Mouse (Mus musculus) common myeloid progenitor, adult 5-6 weeks (primary cell): Measurements from ENCODE around the gene Gjc3. TPM values are rescaled to one million over a fixed set of nuclear protein-coding genes. Genes with fewer than 3 reads are reported as not detected.
A peak's percentile ranks its signal among the peaks of the same experiment; 100 is the strongest.
"Not testable (repeated sequence)": the region's sequence is repeated elsewhere in the genome, so short reads cannot be mapped to it uniquely, and the experiment has no call there.

Source experiments
- ATAC-seq: replicated peaks from 2 replicates; pipeline ENCODE4 v1.8.0; 2016; ENCODE audit warnings: low read depth, mild to moderate bottlenecking, moderate TSS enrichment, inconsistent platforms; ENCODE audit not compliant: poor library complexity, severe bottlenecking
- total RNA-seq: library from RNA; stranded (forward); fragments of 200-1000, 187-1606 nt; gene quantifications from 2 replicates; pipeline ENCODE4 v1.2.3, GENCODE M21; 2017

Gene Gjc3
- not detected in 2 replicates for total RNA-seq

- ATAC-seq, result no peak
These were observed at the start of gene Gjc3 for GRCm38 (mm10) chr5:137962945-137963344. Gene Gjc3, minus strand, starts transcription at chr5:137963098.

GRCm38 (mm10) chr5:138012382-138012781 lies 49.5 kb upstream of the Gjc3 start:
- no peak for ATAC-seq

- no peak for ATAC-seq
These were observed 46.5 kb upstream of the Gjc3 start for GRCm38 (mm10) chr5:138009437-138009836.

GRCm38 (mm10) chr5:137986351-137986750 lies 23.5 kb upstream of the Gjc3 start:
- no peak for ATAC-seq

- no peak for ATAC-seq
These were observed 18.4 kb upstream of the Gjc3 start, which contains the start of gene Azgp1 for GRCm38 (mm10) chr5:137981300-137981699. Gene Azgp1, plus strand, starts transcription at chr5:137981520.

DNA sequence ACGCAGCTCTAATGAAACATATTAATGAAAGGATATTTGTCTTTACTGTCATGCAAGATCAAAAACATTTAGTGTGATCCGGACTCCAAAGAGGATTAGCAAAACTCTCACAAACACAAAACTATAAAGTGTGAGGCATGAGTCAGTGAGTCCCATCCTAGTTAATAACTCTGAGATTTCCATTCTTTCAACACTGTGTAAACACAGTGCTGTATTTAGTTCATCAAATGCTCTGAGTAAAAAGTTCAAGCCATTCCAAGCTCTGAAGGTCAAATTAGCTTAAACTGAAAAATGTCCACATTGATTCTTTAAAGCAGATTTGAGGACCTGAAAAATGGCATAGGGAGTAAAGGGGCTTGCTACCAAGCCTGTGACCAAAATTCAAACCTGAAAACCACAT lies 16.2 kb upstream of the Gjc3 start:
- no peak for ATAC-seq

DNA sequence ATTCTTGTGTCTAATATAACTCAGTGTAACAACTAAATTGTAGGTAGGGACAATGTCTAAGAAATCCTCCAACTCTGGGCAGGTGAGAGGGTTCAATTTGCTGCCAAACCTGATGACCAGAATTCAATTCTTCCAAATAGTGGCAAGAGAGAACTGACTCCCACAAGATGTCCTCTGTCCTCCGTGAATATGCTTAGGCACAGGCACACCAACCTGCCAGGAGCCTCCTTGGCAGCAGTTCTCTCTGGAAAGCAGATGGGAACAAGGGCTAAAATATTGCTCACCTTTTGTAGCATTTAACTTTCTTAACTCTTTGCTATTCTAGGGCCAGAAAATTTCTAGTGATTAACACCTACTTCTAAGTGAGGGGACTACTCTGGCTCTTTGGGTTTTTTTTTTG lies 14.4 kb upstream of the Gjc3 start:
- ATAC-seq, result no peak

DNA sequence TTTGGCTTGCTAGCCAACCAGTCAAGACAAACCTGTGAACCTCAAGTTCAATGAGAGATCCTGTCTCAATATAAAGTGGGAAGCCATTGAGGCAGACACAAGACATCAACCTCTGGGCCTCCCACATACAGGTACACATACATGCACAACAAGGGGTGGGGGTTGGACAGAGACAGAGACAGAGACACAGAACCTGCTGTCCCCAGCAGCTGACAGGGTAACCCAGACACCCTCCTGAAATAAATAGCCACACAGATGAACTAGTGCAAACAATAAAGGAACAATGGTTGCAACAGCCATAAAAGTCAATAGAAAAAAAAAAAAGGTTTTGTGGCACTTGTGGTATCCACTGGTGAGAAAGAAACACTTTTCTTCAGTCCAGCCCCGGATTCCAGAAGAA lies 12.5 kb upstream of the Gjc3 start:
- ATAC-seq, result no peak

GRCm38 (mm10) chr5:137974724-137975123 lies 11.8 kb upstream of the Gjc3 start:
- no peak for ATAC-seq

DNA sequence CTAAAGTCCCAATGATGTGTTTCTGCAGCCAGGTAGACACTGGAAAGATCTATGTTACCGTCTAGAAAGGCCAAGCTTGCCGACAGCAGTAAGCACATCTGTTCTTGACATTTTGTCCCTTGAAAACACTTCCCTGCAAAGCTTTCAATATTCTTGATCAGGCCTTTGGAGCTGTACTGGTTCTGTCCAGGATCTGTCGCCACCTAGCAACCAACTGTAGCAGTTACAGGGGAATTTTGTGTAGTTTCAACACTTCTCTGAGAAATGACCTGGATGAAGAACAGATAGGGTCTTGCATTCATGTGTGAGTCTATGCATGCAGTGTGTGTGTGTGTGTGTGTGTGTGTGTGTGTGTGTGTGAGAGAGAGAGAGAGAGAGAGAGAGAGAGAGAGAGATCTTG lies 10.8 kb upstream of the Gjc3 start:
- 0 out of 2 replicates have a peak, but pooled peaks have one; percentile 32 for ATAC-seq

DNA sequence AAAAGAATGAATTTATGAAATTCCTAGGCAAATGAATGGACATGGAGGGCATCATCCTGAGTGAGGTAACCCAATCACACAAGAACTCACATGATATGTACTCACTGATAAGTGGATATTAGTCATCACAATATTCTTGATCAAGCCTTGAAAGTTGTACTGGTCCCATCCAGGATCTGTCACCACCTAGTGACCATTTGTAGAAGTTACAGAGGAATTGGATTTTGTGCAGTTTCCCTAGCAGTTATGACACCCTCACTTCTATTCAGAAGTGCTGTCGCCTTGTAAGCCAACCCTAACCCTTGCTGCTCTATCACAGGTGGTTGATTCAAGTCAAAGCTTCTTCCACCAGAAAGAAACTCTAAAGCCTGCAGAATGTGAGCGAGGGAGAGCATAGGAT lies 10.3 kb upstream of the Gjc3 start:
- ATAC-seq, result peak; percentile 68; the same call in 1 of the 2 replicates

GRCm38 (mm10) chr5:137966492-137966891 lies 3.6 kb upstream of the Gjc3 start:
- ATAC-seq, result no peak

DNA sequence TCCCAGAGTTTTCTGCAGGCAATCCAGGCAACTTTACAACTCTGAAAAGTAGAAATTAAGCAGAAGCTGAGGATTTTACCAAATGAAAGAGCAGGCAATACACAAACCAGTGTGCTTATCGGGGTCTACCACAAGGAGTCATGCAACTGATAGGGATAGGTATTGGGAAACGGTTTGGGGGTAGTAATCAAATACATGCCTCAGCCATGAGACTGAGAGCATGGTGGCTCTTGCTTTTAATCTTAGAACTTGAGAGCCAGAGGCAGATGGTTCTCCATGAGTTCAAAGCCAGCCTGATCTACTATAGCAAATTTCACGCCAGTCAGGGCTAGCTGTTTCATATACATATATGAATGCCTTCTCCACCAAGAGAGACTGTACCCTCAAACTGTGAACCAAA lies 6.5 kb downstream of the Gjc3 start:
- ATAC-seq, result no peak

DNA sequence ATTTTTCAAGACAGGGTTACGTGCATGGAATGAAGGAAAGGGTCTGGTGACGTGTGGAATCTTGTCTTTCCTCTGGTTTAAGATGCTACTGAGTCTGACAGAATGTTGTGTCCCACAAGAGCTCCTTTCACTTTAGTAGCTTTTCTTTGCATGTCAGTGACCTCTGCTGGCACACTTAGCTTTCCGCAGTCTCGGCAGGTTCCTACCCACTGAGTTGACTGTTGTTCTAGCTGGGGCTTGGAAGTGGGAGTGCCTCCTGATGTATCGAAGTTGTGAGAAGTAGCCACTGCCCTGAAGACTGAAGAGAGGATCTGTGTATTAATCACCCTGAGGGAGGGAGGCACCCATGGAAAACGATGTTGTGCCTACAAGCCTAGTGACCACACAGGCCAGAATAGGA lies 11.7 kb downstream of the Gjc3 start:
- no peak for ATAC-seq

GRCm38 (mm10) chr5:137947303-137947702 lies 15.6 kb downstream of the Gjc3 start:
- no peak for ATAC-seq

DNA sequence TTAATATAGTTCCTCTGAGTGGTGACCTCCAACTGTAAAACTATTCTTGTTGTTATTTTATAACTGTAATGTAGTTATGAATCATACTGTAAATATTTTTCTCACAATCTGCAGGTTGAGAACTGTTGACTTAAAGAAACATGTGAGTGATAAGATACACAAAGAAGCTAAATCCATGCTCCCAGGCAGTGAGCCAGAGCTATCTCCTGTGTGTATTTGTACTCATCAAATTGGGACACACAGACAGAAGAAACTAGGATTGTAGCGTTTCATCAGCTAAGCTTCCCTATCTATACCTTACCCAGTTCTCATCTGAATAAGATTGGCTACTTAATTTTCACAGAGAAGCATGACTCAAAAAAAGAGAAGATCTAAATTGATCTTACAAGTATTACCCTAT lies 19.8 kb downstream of the Gjc3 start:
- ATAC-seq, result no peak

DNA sequence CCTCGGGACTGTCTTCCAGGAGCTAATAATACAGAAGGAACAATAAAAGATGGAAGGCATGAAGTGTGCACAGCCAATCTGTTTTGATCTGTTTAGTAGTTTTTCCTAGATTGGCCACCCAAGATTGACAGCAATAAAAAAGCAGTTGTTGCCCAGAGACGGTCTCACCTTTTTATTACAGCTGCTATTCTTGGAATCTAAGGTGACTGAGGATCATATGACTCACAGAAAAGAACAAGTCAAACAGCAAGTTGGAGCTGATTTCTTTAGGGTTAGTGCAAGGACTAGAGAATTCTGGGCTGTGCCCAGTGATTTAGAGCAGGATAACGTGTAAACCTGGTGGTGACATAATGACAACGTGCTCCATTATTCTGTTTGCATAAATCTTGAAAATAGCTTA lies 21.9 kb downstream of the Gjc3 start:
- no peak for ATAC-seq

DNA sequence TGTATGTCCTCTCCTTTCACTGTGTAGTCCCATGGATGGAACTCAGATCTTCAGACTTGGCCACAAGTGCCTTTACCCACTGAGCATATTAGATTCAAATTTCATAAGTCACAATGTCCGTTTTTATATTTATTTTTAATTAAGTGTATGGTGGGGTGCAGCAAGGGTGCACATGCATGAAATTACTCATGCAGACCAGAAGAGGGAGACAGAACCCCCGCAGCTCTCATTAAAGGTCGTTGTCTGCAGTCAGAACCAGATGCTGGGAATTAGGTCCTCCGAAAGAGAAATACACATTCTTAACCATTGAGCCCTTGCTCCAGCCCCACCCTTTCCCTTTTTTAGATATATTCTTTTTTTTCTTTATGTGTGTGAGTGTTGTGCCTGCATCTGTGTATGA lies 25.7 kb downstream of the Gjc3 start:
- ATAC-seq, result 0 out of 2 replicates have a peak, but pooled peaks have one; percentile 32

DNA sequence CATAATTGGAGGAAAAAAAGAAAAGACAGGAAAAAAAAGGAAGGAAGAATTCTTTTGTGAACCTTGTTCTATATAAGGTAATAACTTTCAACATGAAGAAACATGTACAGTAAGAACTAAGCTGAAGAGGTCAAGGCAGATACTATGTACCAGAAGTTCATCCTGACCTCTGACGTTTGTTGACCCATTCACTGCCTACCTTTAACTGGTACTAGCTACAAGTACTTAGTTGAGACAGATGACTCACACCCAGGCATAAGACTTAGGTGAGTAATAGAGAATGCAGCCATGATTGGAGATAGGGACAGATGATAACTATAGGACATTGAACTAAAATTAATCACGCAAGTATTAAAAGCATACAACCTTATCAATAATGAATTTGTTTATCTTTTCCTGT lies 26.4 kb downstream of the Gjc3 start:
- ATAC-seq, result no peak

DNA sequence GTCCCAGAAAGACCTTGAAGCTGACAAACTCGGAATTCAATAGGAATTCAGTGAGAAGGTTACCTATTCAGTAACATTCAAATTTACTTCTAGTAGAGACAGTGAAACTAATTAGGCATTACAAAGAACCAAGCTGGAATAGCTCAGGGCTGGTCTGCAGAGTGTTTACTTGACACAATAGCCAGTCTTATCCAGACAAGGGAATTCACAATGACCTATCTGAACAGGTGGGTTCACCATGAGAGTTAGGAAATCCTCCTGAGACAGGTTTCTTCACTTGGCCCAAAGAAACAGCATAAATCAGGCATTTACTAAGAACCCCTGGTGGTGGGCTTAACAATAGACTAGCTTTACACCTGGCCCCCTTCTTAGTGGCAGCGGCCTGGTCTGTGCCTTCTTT lies 29.0 kb downstream of the Gjc3 start:
- not testable (repeated sequence) for ATAC-seq

GRCm38 (mm10) chr5:137928439-137928838 lies 34.5 kb downstream of the Gjc3 start:
- no peak for ATAC-seq

DNA sequence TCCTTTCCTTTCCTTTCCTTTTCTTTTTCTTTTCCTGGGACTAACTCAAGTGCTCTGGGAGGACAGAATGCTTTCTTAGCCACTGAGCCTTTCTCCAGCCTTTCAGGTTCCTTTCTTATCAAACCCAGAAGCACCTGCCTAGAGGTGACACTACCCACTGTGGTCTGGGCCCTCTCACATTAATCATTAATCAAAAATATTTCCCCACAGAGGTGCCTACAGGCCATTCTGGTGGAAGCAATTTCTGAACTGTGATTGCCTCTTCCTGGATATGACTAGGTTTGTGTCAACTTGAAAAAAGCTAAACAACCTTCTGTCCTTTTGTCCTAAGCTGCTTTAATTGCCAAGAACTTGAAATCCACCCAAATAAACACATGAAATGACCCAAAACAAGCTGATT lies 40.7 kb downstream of the Gjc3 start:
- ATAC-seq, result no peak

- no peak for ATAC-seq
These were observed 41.4 kb downstream of the Gjc3 start, which contains the start of gene Cyp3a13 for GRCm38 (mm10) chr5:137921532-137921931. Gene Cyp3a13, minus strand, starts transcription at chr5:137921619.
